Mouse (Mus musculus) urinary bladder, postnatal 10 days (tissue): ENCODE data around the gene Immt.

Experiments
- DNase-seq: peaks from one replicate; pipeline ENCODE4 v3.0.0; 2022; ENCODE audit warnings: low spot score

The Immt gene

GRCm38 (mm10) chr6:71830690-71831580 lies at the start of gene Immt:
Gene Immt, plus strand, starts transcription at chr6:71831331.
- peak; percentile 88 for DNase-seq

- DNase-seq: no peak
These were observed 48.0 kb upstream of the Immt start for GRCm38 (mm10) chr6:71783165-71783564.

- no peak for DNase-seq
These were observed 42.8 kb upstream of the Immt start for GRCm38 (mm10) chr6:71788348-71788747.

GRCm38 (mm10) chr6:71791771-71792170 lies 39.4 kb upstream of the Immt start:
- DNase-seq: no peak

GRCm38 (mm10) chr6:71799391-71799790 lies 31.7 kb upstream of the Immt start:
- no peak for DNase-seq

GRCm38 (mm10) chr6:71801011-71801713 lies 30.0 kb upstream of the Immt start:
- no peak for DNase-seq

GRCm38 (mm10) chr6:71801714-71802094 lies 29.4 kb upstream of the Immt start:
- DNase-seq: no peak

GRCm38 (mm10) chr6:71803609-71804008 lies 27.5 kb upstream of the Immt start:
- no peak for DNase-seq

- no peak for DNase-seq
These were observed 26.9 kb upstream of the Immt start for GRCm38 (mm10) chr6:71804061-71804829.

- no peak for DNase-seq
These were observed 24.4 kb upstream of the Immt start for GRCm38 (mm10) chr6:71806713-71807112.

GRCm38 (mm10) chr6:71809890-71810289 lies 21.2 kb upstream of the Immt start:
- DNase-seq: no peak

GRCm38 (mm10) chr6:71812820-71813219 lies 18.3 kb upstream of the Immt start:
- no peak for DNase-seq

- no peak for DNase-seq
These were observed 11.3 kb upstream of the Immt start for GRCm38 (mm10) chr6:71819764-71820292.

- DNase-seq: no peak
These were observed 8.0 kb upstream of the Immt start for GRCm38 (mm10) chr6:71823085-71823484.

- DNase-seq: peak; percentile 45
These were observed 7.6 kb upstream of the Immt start for GRCm38 (mm10) chr6:71823488-71823887.

GRCm38 (mm10) chr6:71823961-71824360 lies 7.2 kb upstream of the Immt start:
- no peak for DNase-seq

GRCm38 (mm10) chr6:71826869-71827268 lies 4.3 kb upstream of the Immt start, which contains the start of gene Mrpl35:
Gene Mrpl35, minus strand, starts transcription at chr6:71826969.
- no peak for DNase-seq

- DNase-seq: no peak
These were observed 1.4 kb upstream of the Immt start for GRCm38 (mm10) chr6:71829768-71830167.

GRCm38 (mm10) chr6:71831581-71831960 lies 440 bp downstream of the Immt start:
- DNase-seq: peak; percentile 79

GRCm38 (mm10) chr6:71836811-71837210 lies 5.7 kb downstream of the Immt start:
- DNase-seq: no peak

GRCm38 (mm10) chr6:71839815-71840214 lies 8.7 kb downstream of the Immt start:
- no peak for DNase-seq

- DNase-seq: no peak
These were observed 9.6 kb downstream of the Immt start for GRCm38 (mm10) chr6:71840597-71841290.
